Mouse (Mus musculus) heart, postnatal 14 days (tissue): ENCODE results near the gene Megf8. TPM values are rescaled to one million over a fixed set of nuclear protein-coding genes. Genes with fewer than 3 reads are reported as not detected.

Experiments
- total RNA-seq, 2 experiments: library from RNA; stranded (reverse); gene quantifications; 2 replicates each; pipeline ENCODE4 v1.2.3; 2021

The Megf8 gene
- total RNA-seq, 2 experiments from 2014 or later: 26.7 to 29.6 TPM

Other genes starting within 250 kb of the Megf8 start
- gene Grik5, start 244.8 kb upstream of the Megf8 start, total RNA-seq: 1 to 10 TPM; 5.8 to 7.6 TPM
- gene Zfp574, start 244.6 kb upstream of the Megf8 start, total RNA-seq: 10 to 100 TPM; 10.5 to 11.2 TPM
- gene Pou2f2, start 137.4 kb upstream of the Megf8 start, total RNA-seq: under 1 TPM; 0.44 to 0.60 TPM
- 10 to 100 TPM; 17.9 to 19.2 TPM for gene Dedd2, start 96.5 kb upstream of the Megf8 start, total RNA-seq
- 1 to 10 TPM; 8.0 to 9.1 TPM for gene Zfp526, start 95.7 kb upstream of the Megf8 start, total RNA-seq
- gene Gsk3a, start 79.3 kb upstream of the Megf8 start, total RNA-seq: 10 to 100 TPM; 58.6 to 66.6 TPM
- 10 to 100 TPM; 32.8 to 33.2 TPM for gene Erf, start 66.4 kb upstream of the Megf8 start, total RNA-seq
- 10 to 100 TPM; 71.2 to 78.7 TPM for gene Cic, start 49.5 kb upstream of the Megf8 start, total RNA-seq
- 1 to 10 TPM; 5.1 to 5.6 TPM for gene Pafah1b3, start 19.2 kb upstream of the Megf8 start, total RNA-seq
- not detected for gene Prr19, start 15.8 kb upstream of the Megf8 start, total RNA-seq
- not detected for gene Tmem145, start 11.1 kb upstream of the Megf8 start, total RNA-seq
- gene Cnfn, start 52.6 kb downstream of the Megf8 start, total RNA-seq: not detected
- 10 to 100 TPM; 43.2 to 55.0 TPM for gene Lipe, start 81.5 kb downstream of the Megf8 start, total RNA-seq
- gene Cxcl17, start 95.7 kb downstream of the Megf8 start, total RNA-seq: not detected
- 10 to 100 TPM; 14.3 to 17.4 TPM for gene Ceacam1, start 160.4 kb downstream of the Megf8 start, total RNA-seq
- 1 to 10 TPM; 1.9 to 2.0 TPM for gene Ceacam2, start 222.7 kb downstream of the Megf8 start, total RNA-seq